Mouse (Mus musculus) heart, postnatal 14 days (tissue): ENCODE measurements around the gene Man2a1. TPM values are rescaled to one million over a fixed set of nuclear protein-coding genes. Genes with fewer than 3 reads are reported as not detected.

Experiments used
- DNase-seq, 2 experiments: peaks; one replicate each; pipeline ENCODE4 v3.0.0; 2021 to 2022
- intact Hi-C: fragments of 180-260 bp; cut with DNase I; formaldehyde crosslinking; loops from one replicate; pipeline ENCODE4 v1.15.1; 2025
- total RNA-seq, 2 experiments: library from RNA; stranded (reverse); gene quantifications; 2 replicates each; pipeline ENCODE4 v1.2.3; 2021

Man2a1 gene
- total RNA-seq, 2 experiments from 2014 or later, result 25.9 to 28.2 TPM

GRCm38 (mm10) chr17:64684088-64684487 is 83.6 kb downstream of the Man2a1 start:
- DNase-seq, result no peak
- intact Hi-C loops, result no loop called here

- peak; percentile 56 to 71 for DNase-seq
- intact Hi-C loops, result no loop called here
Observed at GRCm38 (mm10) chr17:64685216-64685903, 84.8 kb downstream of the Man2a1 start.

- intact Hi-C loops, result no loop called here
- DNase-seq, result no peak
Observed at GRCm38 (mm10) chr17:64689614-64690013, 89.1 kb downstream of the Man2a1 start.

- intact Hi-C loops, result no loop called here
- DNase-seq, result no peak
Observed at GRCm38 (mm10) chr17:64697277-64697831, 96.8 kb downstream of the Man2a1 start.

GRCm38 (mm10) chr17:64698516-64698915 is 98.0 kb downstream of the Man2a1 start:
- DNase-seq, result no peak
- intact Hi-C loops, result no loop called here

GRCm38 (mm10) chr17:64703649-64704230 is 103.2 kb downstream of the Man2a1 start:
- intact Hi-C loops, result no loop called here

GRCm38 (mm10) chr17:64707529-64707928 is 107.0 kb downstream of the Man2a1 start:
- peak in 1 of 2 experiments; percentile 27 for DNase-seq
- intact Hi-C loops, result no loop called here

More at GRCm38 (mm10) chr17:64703649-64704230, 103.2 kb downstream of the Man2a1 start:
- no peak for DNase-seq

GRCm38 (mm10) chr17:64716318-64716717 is 115.8 kb downstream of the Man2a1 start:
- peak; percentile 68 to 79 for DNase-seq
- intact Hi-C loops, result no loop called here

- no peak for DNase-seq
- intact Hi-C loops, result no loop called here
Observed at GRCm38 (mm10) chr17:64719760-64720159, 119.2 kb downstream of the Man2a1 start.

- no peak for DNase-seq
- intact Hi-C loops, result no loop called here
Observed at GRCm38 (mm10) chr17:64721112-64721511, 120.6 kb downstream of the Man2a1 start.

- intact Hi-C loops, result no loop called here
- no peak for DNase-seq
Observed at GRCm38 (mm10) chr17:64723162-64723561, 122.6 kb downstream of the Man2a1 start.

GRCm38 (mm10) chr17:64725214-64725613 is 124.7 kb downstream of the Man2a1 start:
- intact Hi-C loops, result no loop called here
- no peak for DNase-seq

- intact Hi-C loops, result no loop called here
- no peak for DNase-seq
Observed at GRCm38 (mm10) chr17:64726032-64726431, 125.5 kb downstream of the Man2a1 start.

- intact Hi-C loops, result no loop called here
- DNase-seq, result no peak
Observed at GRCm38 (mm10) chr17:64735492-64735891, 135.0 kb downstream of the Man2a1 start.

GRCm38 (mm10) chr17:64737918-64738317 is 137.4 kb downstream of the Man2a1 start:
- intact Hi-C loops, result no loop called here
- DNase-seq, result no peak

GRCm38 (mm10) chr17:64739129-64739528 is 138.6 kb downstream of the Man2a1 start:
- intact Hi-C loops, result no loop called here
- no peak for DNase-seq

- intact Hi-C loops, result loop anchor here (5.0 kb wide), 1 partner anchor 126 kb away; no protein-coding TSS in a partner anchor
- DNase-seq, result no peak
Observed at GRCm38 (mm10) chr17:64742715-64743605, 142.4 kb downstream of the Man2a1 start.

- intact Hi-C loops, result loop anchor here (5.0 kb wide), 1 partner anchor 126 kb away; no protein-coding TSS in a partner anchor
- no peak for DNase-seq
Observed at GRCm38 (mm10) chr17:64743606-64744300, 143.2 kb downstream of the Man2a1 start.

- intact Hi-C loops, result no loop called here
Observed at GRCm38 (mm10) chr17:64746637-64747225, 146.2 kb downstream of the Man2a1 start.

GRCm38 (mm10) chr17:64747461-64747860 is 146.9 kb downstream of the Man2a1 start:
- intact Hi-C loops, result no loop called here
- no peak for DNase-seq

More at GRCm38 (mm10) chr17:64746637-64747225, 146.2 kb downstream of the Man2a1 start:
- no peak for DNase-seq
